Mouse (Mus musculus) forebrain, embryonic 11.5 days (tissue): ENCODE data around the gene Nipbl. TPM values are rescaled to one million over a fixed set of nuclear protein-coding genes. Genes with fewer than 3 reads are reported as not detected.

ENCODE experiments used
- ATAC-seq: fragments of 200-750 bp; cut with Nextera tagmentation; replicated peaks from 2 replicates; pipeline ENCODE4 v1.8.0; 2017; ENCODE audit warnings: moderate TSS enrichment; ENCODE audit not compliant: low FRiP score
- DNase-seq: peaks from one replicate; pipeline ENCODE4 v3.0.0-alpha.2; 2017; ENCODE audit warnings: low spot score
- H3K27ac ChIP-seq: fragments of 300-500 bp; sonication (generic); 2 replicates; pipeline ENCODE4 v1.5.1; 2014; ENCODE audit warnings: low read depth, low read length
- H3K27me3 ChIP-seq: fragments of 300-500 bp; sonication (generic); 2 replicates; pipeline ENCODE4 v1.6.1; 2014; ENCODE audit warnings: mild to moderate bottlenecking, low read length, mixed read lengths; ENCODE audit not compliant: control insufficient read depth, insufficient read depth
- H3K36me3 ChIP-seq: fragments of 300-500 bp; sonication (generic); 2 replicates; pipeline ENCODE4 v1.6.1; 2014; ENCODE audit warnings: mild to moderate bottlenecking, low read length, moderate library complexity, mixed read lengths; ENCODE audit not compliant: control insufficient read depth, insufficient read depth
- H3K4me1 ChIP-seq: fragments of 300-500 bp; sonication (generic); replicated peaks from 2 replicates; pipeline ENCODE4 v1.6.1; 2014; ENCODE audit warnings: low read length, mixed read lengths; ENCODE audit not compliant: control insufficient read depth, insufficient read depth
- H3K4me2 ChIP-seq: fragments of 300-500 bp; sonication (generic); 2 replicates; pipeline ENCODE4 v1.6.1; 2014; ENCODE audit warnings: low read depth, mild to moderate bottlenecking, low read length, moderate library complexity, mixed read lengths; ENCODE audit not compliant: severe bottlenecking
- H3K4me3 ChIP-seq: fragments of 300-500 bp; sonication (generic); 2 replicates; pipeline ENCODE4 v1.5.1; 2014; ENCODE audit warnings: low read depth, low read length
- H3K9ac ChIP-seq: fragments of 300-500 bp; sonication (generic); 2 replicates; pipeline ENCODE4 v1.6.1; 2014; ENCODE audit warnings: low read length
- H3K9me3 ChIP-seq: fragments of 300-500 bp; sonication (generic); 2 replicates; pipeline ENCODE4 v1.6.1; 2016; ENCODE audit warnings: low read length, mixed read lengths; ENCODE audit not compliant: control insufficient read depth
- WGBS: fragments of 180-500 bp; shearing (Covaris S2); extraction: QIAGEN DNeasy Blood & Tissue Kit; methylation state at CpG from one replicate; pipeline ENCODE4 v1.1.7; 2014; 5-methylcytosine and 5-hydroxymethylcytosine counted together
- polyA plus RNA-seq: library from polyadenylated mRNA; unstranded; fragments of >200 nt; fragmentation: Nextera tagmentation; extraction: Ambion mirVana; gene quantifications from 2 replicates; pipeline ENCODE4 v1.2.1, GENCODE M21; 2014

Nipbl gene
- polyA plus RNA-seq, 1 experiment from 2014 or later = 30.2 TPM

DNA sequence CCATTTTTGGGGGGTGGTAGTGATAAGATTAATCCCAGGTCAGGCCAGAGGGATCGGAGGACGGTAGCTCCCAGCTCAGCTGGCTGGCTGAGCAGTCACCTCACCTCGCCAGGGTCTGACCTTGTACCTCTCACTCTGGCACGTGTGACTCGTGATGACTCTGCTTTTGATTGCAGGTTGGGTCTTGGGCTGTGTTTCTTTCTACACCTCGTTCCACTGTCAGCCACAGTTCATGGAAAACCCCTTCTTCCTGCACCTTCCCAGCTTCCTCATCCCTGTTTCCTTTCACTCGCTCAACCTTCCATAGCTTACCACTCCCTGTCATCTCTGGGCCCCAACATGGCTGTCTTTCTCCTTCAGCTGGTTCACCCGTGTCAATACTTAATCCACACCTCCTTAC, 172.3 kb downstream of the Nipbl start:
- WGBS = 92% methylated on average over 8 of the region's 8 CpGs
- H3K4me2 ChIP-seq = no peak overlapping the region
- H3K27me3 ChIP-seq = no peaks in the 10 kb centered on the region
- H3K9me3 ChIP-seq = no peaks in the 10 kb centered on the region
- DNase-seq = no peak
- no peak overlapping the region for H3K27ac ChIP-seq
- no peak overlapping the region for H3K4me3 ChIP-seq
- H3K4me1 ChIP-seq = no peaks in the 10 kb centered on the region
- peaks cover 12% of the 10 kb centered on the region; the same call in 1 of the 2 replicates for H3K36me3 ChIP-seq
- H3K9ac ChIP-seq = no peak overlapping the region
- ATAC-seq = no peak

DNA sequence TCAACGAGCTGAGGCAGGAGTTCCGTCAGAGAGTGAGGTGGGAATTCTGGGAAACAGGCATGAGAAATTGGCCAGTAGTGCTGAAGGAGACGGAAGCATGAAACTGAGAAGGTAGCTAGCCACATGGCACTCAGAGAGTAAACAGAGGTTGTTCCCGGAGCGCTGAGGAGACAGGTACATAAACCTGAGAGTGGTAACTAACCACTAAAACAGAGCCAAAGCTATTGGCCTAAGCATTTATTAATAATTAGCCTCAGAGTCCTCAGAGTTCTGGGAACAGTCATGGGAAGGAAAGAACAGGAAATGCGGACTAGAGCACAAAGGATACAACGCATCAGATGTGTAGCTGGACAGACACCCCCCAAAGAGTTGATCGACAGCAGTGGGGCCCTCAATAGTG, 176.0 kb downstream of the Nipbl start:
- no peak for DNase-seq
- ATAC-seq = no peak
- Histone ChIP-seq H3K9me3 (no peaks in the 10 kb centered on the region), H3K4me2 (no peak overlapping the region), H3K27ac (no peak overlapping the region), H3K9ac (no peak overlapping the region), H3K4me3 (no peak overlapping the region), H3K36me3 (peaks cover 12% of the 10 kb centered on the region; the same call in 1 of the 2 replicates), H3K4me1 (no peaks in the 10 kb centered on the region), H3K27me3 (no peaks in the 10 kb centered on the region)
- WGBS = 95% methylated on average over 8 of the region's 8 CpGs

DNA sequence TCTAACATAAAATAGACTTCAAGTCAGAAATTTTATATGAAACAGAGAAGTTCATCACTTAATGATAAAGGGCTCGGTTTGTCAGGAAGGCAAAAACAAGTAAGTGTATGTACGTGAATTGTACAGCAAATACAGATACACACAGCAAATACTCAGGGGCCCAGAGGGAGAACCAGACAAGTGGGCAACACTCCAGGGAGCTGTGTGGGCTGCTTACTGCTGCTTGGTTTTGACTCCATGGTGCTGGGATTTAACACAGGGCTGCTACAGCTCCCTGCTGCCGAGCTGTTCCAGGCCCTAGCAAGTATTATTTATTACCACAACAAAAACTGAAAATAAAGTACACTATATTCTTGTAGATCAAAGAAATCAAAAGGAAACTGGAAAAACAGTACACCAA, 177.1 kb downstream of the Nipbl start:
- Histone ChIP-seq H3K4me2 (no peak overlapping the region), H3K36me3 (peaks cover 10% of the 10 kb centered on the region; the same call in 1 of the 2 replicates), H3K9ac (no peak overlapping the region), H3K4me3 (no peak overlapping the region), H3K27ac (no peak overlapping the region), H3K27me3 (no peaks in the 10 kb centered on the region), H3K9me3 (no peaks in the 10 kb centered on the region), H3K4me1 (no peaks in the 10 kb centered on the region)
- no peak for ATAC-seq
- WGBS = 93% methylated on average over 3 of the region's 3 CpGs
- DNase-seq = no peak

DNA sequence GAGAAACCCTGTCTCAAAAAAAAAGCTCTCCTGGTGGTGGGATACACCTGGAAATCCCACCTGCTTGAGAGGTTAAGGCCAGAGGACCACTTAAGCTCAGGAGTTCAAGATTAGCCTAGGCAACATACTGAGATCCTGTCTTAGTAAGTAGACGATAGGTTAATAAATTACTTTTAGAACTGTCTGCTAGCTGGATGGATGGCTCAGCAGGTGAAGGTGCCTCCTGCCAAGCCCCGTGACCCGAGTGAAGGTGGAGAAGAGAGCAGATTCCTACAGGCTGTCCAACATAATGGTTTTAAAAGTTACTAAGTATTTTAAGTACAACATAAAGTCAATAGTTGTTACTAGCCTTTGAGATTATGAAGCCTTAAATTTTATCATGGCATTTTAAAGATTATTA, 178.3 kb downstream of the Nipbl start:
- WGBS = 91% methylated on average over 3 of the region's 3 CpGs
- peaks cover 6% of the 10 kb centered on the region; the same call in 1 of the 2 replicates for H3K36me3 ChIP-seq
- H3K27ac ChIP-seq = no peak overlapping the region
- H3K4me1 ChIP-seq = no peaks in the 10 kb centered on the region
- no peaks in the 10 kb centered on the region for H3K9me3 ChIP-seq
- no peak overlapping the region for H3K4me3 ChIP-seq
- no peaks in the 10 kb centered on the region for H3K27me3 ChIP-seq
- DNase-seq (no peak), ATAC-seq (no peak)
- no peak overlapping the region for H3K4me2 ChIP-seq
- no peak overlapping the region for H3K9ac ChIP-seq

Other genes with a start within 250 kb of the Nipbl start
- not detected in 2 replicates for gene Gm2310, start 75.5 kb upstream of the Nipbl start, polyA plus RNA-seq